Mouse (Mus musculus): ENCODE data around the gene Xdh. TPM values are rescaled to one million over a fixed set of nuclear protein-coding genes. Genes with fewer than 3 reads are reported as not detected.

Gene Xdh
- polyA plus RNA-seq (2012), result not detected in 2 replicates

DNA sequence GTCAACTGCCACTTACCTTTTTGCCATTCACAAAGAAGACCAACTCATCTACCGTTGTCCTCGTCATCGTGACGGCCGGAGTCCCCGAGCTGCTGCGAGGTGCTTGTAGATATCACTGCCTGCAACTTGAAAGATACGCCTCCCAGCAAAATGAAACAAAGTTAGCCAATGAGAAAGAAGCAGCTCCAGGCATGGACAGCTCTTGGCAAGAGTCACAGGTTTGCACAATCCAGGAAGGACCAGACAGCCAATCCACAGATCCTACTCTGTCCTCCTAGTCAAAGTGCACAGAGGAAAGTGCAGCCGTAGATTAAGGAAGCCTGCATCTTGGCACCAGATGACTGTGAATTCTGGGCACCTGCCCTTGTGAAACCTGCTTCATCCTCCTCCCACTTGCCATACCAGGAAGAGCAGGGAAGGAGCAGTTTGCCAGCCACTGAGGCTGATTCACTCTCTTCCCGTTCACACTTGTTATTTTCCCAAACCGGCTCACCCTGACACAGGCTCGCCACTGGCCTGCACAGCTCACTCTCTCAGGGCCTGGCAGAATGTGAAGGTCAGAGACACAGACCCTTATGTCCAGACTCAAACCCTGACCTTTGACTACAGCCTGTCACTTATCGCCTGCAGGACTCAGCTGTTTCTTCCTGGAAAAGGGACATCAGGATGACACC lies at the start of gene Xdh:
Xdh (minus strand) TSS at position 135 of the 674 bp plus-strand sequence.
- TF ChIP-seq GATA1 (IDR thresholded peaks at IDR 0.05; ENCODE audit: low read length), result no peak

DNA sequence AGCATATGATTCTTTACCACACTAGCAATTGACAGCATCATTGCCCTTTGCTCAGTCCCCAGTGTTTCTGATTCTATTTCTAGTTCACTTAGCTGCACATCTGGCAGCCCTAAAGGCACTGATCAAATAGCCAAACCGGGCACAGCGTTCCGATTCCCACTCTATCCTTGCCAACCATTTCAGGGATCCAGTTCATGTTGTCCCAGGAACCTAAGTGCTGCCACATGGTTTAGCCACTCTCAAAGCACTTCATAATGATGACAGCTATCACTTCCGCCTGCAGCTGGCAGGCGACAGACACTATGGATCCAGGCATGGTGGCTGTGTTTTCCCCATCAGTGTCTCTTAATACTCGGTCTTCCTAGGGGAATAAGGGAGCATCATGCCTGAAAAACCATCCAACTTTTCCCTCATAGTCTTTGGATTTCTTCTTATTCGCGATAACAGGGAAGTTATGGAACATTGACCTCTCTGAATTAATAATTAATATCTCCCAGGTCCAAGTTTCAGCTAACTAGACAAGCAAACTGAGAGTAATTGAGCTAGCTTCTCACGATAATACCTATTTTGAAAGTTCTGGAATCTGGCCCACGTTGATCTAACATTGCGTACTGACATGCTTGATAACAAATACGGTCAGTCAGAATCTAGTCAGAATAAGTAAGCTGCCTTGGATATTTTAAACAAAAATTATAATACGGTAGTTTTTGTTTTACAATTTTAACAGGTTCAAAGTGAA lies 46.1 kb upstream of the Xdh start:
- no peak for TF ChIP-seq GATA1 (IDR thresholded peaks at IDR 0.05; ENCODE audit: low read length)

DNA sequence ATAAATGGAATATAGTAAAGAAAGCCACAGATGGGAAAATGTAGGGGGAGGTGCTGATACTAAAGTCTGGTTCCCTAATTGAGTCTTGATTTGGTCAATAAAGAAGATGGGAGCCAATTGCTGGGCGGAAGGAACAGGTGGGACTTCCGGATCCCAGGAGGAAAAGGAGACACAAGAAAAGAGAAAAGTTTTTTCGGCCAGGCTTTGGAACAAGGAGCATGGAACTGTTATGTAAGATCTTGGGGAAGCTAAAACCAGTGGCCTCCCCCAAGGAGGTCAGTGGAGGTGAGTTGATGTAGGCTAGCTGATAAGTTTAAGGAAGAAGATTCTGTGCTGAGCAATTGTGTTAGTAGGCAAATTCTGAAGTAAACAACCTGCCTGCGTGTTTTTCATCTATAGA lies 41.3 kb upstream of the Xdh start:
- TF ChIP-seq GATA1 (IDR thresholded peaks at IDR 0.05; ENCODE audit: low read length), result no peak

DNA sequence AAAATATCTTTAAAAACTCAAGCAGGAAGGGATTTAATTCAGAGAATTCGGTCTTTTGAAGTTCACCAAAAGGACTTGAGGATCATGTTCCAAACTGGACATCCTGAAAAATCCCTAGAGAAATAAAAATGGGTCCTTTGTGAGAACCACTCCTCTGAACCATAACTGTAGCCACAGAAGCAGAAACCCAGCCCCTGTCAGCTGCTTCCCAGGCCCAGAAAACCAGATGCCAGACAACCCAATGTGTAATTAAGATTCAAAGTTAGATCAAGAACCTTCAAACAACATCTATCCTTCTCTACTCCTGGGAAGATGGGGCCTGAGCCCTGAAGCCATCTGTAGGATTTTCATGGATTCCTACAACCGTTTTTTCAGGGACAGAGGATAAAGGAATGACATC lies 36.6 kb upstream of the Xdh start:
- TF ChIP-seq GATA1 (IDR thresholded peaks at IDR 0.05; ENCODE audit: low read length), result no peak

DNA sequence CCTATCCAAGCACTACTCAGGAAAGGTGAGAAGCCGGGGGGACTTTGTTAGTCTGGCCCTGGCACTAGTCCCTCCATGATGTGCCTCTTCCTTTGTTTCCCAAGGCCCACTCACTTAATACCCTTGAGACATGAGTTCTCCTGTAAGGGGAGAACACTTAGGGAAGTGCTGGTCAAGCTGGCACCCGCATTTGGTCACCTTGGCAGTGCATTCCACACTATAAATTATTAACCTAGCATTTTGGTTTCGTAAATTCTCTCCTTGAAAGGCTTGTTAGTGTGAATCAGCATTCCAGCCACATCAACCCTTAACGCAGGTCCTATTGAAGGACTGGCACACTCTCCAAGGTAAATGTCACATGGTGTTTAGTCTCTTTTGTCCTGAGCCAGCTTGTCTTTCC lies 35.9 kb upstream of the Xdh start:
- TF ChIP-seq GATA1 (IDR thresholded peaks at IDR 0.05; ENCODE audit: low read length), result no peak

DNA sequence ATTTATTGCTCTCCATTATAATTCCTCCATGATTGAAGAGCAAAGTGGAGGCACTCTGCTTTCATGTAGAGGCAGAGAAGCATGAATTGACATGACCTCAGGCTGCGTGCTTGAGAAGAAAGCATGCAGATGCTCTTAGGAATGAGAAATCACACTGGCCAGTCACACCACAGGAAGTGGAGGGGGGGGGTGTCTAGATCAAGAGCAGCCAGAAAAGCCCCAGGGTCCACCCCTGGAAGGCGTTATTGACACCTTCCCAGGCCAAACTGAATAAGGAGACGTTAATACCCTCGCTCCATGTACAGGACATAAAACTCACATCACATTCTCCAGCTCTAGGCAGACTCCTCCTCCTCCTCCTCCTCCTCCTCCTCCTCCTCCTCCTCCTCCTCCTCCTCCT lies 34.5 kb upstream of the Xdh start:
- TF ChIP-seq GATA1 (IDR thresholded peaks at IDR 0.05; ENCODE audit: low read length), result no peak

DNA sequence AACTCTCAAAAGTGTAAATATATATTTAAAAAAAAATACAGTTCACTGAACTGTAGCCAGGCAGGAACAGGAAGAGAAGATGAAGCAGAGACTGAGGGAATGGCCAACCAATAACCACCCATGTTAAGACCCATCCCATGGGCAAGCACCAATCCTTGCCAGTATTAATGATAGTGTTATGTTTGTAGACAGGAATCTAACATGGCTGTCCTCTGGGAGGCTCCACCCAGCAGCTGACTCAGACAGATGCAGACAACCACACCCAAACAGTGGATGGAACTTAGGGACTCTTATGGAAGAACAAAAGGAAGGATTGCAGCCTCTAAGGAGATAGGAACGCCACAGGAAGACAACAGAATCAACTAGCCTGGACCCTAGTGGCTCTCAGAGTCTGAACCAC lies 32.9 kb upstream of the Xdh start:
- TF ChIP-seq GATA1 (IDR thresholded peaks at IDR 0.05; ENCODE audit: low read length), result no peak

DNA sequence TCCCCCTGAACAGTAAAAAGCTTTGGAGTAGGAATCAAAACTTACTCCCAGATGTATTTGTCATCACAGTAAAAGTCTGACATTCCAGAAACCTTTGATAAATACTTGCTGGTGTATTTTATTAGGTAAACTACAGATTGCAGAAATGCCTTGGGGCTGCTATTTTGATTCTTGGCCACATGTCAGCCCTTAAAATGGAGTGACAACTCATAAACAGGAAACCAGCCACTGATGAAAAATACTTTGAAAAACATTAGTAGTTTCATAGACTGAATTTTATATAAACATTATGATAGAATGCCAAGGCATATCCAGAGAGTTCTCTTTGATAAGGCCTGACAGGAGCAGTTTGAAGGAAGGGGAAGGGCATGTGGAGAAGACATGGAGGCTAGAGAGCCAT lies 26.1 kb upstream of the Xdh start:
- TF ChIP-seq GATA1 (IDR thresholded peaks at IDR 0.05; ENCODE audit: low read length), result no peak

DNA sequence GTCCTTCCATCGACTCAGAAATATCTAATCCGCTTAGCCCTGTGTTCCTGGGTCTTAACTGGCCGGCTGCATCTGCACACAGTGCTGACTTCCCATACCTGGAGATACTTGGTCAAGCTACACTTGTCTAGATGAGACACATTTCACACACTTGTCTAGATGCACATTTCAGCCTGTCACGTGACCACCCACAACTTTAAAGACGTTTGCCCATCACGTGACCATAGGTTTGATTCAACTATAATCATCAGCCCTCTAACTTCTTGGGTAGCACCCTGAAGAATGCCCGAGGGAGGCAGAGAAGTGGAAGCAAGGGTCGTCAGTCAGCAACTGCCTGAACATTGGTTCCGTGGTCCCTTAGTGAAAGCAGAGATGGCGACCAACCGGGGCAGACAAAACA lies 22.7 kb upstream of the Xdh start:
- no peak for TF ChIP-seq GATA1 (IDR thresholded peaks at IDR 0.05; ENCODE audit: low read length)

DNA sequence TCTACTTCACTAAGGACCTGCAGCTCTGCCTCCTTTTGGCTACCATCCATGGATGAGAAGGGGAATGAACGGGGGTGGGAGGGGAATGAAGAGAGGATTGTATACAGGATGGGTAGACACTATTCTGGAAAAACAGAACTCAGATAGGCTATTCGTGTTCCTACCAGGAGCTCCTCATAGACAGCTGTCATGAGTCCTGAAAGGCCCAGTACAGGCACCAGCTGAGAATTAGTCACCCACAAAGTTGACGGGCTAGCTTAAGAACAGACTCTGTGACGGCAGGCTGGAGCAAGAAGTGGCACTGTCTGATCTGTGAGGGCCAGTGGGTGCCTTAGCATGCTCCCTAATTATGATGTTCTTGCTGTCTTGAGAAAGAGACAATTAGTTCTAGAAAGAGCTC lies 21.3 kb upstream of the Xdh start:
- no peak for TF ChIP-seq GATA1 (IDR thresholded peaks at IDR 0.05; ENCODE audit: low read length)

DNA sequence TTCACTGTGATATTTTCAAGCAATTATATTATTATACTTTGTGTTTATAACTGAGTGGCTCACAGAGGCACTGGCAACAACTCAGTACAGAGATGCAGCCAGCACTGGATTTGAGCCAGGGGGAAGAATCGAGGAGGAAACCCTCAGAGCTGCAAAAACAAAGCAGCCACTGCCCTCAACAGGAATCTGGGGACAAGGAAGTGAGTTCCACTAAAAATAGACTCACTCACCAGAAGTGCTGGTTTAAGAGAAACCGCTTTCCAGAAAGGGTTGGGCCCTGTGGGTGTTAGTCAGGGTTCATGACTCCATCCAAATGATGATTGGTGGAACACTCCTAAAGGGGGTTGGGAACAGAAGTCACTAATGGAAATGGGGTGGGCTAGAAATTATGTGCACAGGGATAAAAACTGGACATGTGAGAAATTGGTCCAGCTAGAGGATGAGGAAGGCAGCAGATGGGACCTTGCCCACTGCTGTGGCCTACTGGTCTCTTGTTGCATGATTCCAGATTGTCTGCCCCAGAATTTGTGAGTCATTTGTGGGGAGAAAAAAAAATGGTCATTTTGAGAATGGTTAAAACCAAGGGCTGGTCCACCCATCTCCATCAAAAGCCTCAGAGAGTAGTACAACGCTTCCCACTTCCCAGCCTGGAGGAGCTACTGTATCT lies 20.5 kb upstream of the Xdh start:
- TF ChIP-seq GATA1 (IDR thresholded peaks at IDR 0.05; ENCODE audit: low read length), result no peak

DNA sequence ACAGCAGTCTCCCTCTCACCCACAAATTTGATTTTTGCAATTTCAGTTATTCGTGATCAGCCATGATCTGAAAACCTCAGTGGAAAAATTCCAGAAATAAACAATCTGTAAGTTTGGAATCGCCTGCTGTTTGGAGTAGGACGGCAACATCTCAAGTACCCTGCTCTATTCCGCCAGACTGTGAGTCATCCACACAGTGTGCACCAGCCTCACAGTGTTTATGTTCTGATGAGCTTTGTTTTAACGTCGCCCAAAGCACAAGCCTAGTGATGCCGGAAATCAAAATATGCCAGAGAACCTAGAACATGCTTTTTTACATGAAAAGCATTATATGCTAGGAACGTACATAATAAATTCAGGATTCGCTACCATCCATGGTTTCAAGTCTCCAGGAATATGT lies 14.9 kb upstream of the Xdh start:
- TF ChIP-seq GATA1 (IDR thresholded peaks at IDR 0.05; ENCODE audit: low read length), result no peak

DNA sequence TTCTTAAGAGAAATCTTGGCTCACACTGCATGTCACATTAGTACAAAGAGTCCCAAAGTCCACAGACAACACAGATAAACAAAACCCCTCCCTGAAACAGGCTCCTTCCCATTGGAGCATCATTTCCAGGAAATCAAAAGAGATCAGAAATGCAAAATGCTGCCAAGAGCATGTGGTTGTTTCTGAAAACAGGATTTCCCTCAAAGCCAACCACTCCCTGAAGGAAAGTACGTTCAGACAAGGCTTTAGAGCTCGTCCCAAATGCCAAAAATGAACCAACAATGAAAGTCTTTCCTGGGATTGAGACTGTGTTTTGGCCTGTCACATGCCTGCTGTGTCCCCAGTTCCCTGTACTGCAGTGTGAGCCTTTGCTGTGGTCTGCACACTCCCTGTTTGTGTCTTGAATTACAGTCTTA lies 12.6 kb upstream of the Xdh start:
- TF ChIP-seq GATA1 (IDR thresholded peaks at IDR 0.05; ENCODE audit: low read length), result no peak

DNA sequence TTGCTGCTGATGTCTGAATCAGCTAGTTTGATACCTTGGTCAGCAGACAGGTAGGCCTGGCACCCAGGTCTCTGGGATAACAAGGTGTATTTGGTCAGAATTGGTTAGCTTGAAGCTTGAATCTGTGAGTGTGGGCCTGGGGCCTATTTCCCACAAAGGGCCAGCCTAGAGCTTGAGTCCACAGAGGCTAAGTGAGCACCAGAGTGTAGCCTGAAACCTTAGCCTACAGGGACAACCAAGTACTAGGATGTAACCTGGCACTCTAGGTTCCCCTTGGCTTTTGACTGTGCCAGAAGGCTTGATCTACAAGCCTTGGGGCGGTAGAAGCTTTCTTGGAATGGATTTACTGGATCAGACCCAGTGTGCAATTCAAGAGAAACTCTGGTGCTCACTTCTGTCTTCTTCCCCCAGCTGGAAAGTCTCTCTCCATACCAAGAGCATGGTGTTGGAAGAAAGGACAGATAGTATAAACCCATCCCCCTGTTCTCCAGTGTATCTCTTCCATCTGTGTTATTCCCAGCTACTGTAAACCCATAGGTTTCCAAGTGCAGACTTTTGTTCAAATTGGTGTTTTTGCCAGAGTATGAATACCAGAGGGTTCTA lies 11.9 kb upstream of the Xdh start:
- TF ChIP-seq GATA1 (IDR thresholded peaks at IDR 0.05; ENCODE audit: low read length), result no peak

DNA sequence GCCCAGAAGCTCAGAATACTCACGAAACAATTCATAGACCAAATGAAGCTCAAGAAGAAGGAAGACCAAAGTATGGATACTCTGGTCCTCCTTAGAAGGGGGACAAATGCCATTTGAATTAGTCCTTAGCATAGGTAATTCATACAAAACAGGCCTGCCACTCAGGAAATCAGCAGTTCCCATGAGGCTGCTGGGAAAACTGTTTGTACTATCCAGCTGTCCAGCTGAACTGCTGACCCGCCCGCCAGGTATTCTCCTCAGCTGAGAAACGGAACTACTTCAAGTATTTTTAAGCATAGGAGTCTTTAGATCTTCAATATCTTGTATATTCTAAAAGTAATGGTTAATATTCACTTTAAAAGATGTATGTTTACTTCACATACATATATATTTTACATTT lies 10.7 kb upstream of the Xdh start:
- TF ChIP-seq GATA1 (IDR thresholded peaks at IDR 0.05; ENCODE audit: low read length), result no peak

DNA sequence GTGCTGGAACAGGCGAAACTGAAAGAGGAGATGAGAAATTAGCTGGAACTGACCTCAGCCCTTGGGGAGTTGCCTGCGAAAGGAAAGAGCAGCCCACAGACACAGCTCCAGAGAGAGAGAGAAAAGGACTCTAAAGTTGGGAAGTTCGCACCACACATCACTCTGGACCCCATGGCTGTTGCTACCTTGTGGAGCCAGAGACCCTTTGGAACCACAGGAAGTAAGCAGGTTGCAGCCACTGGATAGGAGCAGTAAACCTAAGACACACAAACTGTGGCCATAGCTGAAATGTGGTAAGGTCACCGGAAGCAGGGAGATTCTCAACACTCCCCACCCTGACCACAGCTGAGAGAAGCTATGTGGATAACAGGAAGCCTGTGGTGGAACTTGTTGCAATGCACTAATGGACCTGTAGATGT lies 2.1 kb upstream of the Xdh start:
- no peak for TF ChIP-seq GATA1 (IDR thresholded peaks at IDR 0.05; ENCODE audit: low read length)

Data from G1E-ER4 (cell line).